Mouse (Mus musculus) bone marrow, adult 2 months (tissue): ENCODE data around the gene Pmm2.

Experiments used
- CTCF ChIP-seq: fragments of 200-500 bp; IDR thresholded peaks from 2 replicates; pipeline ENCODE4 v1.5.1; 2011; ENCODE audit warnings: low read length, control low read depth; ENCODE audit not compliant: control insufficient read depth, insufficient read depth
- POLR2A ChIP-seq: fragments of 200-500 bp; IDR thresholded peaks from 2 replicates; pipeline ENCODE4 v1.6.1; 2011; ENCODE audit warnings: low read depth, mild to moderate bottlenecking, control low read depth, low read length, borderline replicate concordance; ENCODE audit not compliant: control insufficient read depth

DNA sequence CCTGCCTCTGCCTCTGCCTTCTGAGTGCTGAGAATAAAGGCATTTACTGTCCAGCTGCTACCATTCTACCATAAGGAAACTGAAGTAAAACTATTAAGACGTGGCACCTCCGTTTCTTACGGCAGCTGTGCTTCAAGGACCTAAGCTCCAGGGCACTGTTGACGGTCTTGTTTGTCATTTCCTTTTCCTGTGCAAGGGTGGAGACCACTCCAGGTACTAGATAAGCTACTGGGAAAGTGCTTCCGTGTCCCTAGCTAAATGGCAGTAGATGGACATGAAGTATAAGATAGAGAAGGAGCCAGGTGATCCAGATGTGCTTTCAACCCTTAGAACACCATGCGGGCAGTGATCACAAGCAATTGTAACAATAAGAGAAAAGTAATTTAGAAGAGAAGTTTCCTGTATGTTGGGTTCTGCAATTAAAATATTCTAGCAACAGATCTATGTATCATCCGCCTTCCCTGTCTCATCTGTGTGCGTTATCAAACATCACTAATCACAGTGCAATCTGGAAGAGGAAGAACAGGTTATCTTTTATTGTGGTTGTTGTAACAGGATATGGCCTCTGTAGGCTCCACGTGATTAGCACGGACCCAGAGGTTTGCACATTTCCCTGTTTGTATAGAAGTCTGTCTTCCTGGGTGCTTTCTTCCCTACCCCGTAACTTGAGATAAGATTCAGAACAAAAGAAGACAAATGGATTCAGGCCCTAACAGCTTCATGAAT is 2.2 kb downstream of the Pmm2 start:
- no peak for TF ChIP-seq CTCF
- no peak for TF ChIP-seq POLR2A
